Mouse (Mus musculus) liver, adult 2 months (tissue): ENCODE data around the gene Rufy1.

Source experiments
- CTCF ChIP-seq: fragments of 200-500 bp; IDR thresholded peaks from 2 replicates; pipeline ENCODE4 v1.5.1; 2011; ENCODE audit warnings: low read depth, low read length, control low read depth
- POLR2A ChIP-seq: fragments of 200-500 bp; IDR thresholded peaks from 2 replicates; pipeline ENCODE4 v1.6.1; 2011; ENCODE audit warnings: low read length, control low read depth; ENCODE audit not compliant: insufficient read depth; ENCODE audit errors: extremely low read depth

DNA sequence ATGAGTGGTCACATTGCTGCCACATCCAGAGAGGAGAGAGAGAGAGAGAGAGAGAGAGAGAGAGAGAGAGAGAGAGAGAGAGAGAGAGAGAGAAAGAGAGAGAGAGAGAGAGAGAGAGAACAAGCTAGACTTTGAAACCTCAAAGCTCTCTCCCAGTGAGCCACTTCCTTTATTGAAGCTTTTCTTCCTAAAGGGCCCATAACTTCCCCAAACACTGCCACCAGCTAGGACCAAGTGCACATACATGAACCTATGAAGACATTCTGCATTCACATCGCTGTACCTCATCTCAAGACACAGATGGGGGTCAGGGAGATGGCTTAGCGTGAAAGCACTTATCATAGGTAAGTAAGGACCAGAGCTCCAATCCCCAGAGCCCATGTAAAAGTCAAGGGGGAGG lies 47.1 kb upstream of the Rufy1 start:
- TF ChIP-seq POLR2A (no peak), CTCF (no peak)
